Mouse (Mus musculus) liver, adult 2 months (tissue): Measurements from ENCODE around the gene Ube2n.

ENCODE experiments used
- CTCF ChIP-seq: fragments of 200-500 bp; IDR thresholded peaks from 2 replicates; pipeline ENCODE4 v1.5.1; 2011; ENCODE audit warnings: low read depth, low read length, control low read depth
- POLR2A ChIP-seq: fragments of 200-500 bp; IDR thresholded peaks from 2 replicates; pipeline ENCODE4 v1.6.1; 2011; ENCODE audit warnings: low read length, control low read depth; ENCODE audit not compliant: insufficient read depth; ENCODE audit errors: extremely low read depth

- no peak for TF ChIP-seq POLR2A
- no peak for TF ChIP-seq CTCF
Measured at GRCm38 (mm10) chr10:95542916-95543315, 28.0 kb downstream of the Ube2n start.
